Mouse (Mus musculus): ENCODE results near the gene Gm20388.

Gene Gm20388

DNA sequence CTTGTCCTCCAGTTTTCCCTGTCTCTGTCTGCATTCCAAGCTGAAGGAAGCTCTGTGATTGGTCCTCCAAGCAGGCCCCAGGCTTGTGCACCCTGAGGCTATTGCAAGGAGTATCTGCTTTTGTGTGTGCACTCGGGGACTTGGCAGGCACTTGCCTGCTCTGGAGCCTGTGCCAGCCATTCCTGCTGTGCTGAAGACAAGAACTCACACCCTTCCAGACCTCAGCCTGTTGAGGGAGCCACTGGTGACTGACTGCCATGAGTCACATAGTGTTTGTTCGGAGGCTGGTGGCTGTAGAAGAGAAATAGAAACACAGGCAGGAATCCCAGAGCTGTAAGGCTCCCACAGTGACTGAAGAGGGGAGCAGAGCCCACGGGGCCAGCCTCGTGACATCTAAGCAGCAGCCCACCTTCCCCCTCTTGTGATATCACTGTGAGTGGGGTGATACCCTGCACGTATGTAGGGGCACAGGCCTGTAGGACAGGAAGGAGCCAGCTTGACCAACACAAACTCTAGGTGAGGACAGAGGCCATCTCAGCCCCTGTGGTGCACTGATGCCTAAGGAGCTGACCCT, 50.0 kb downstream of the Gm20388 start:
- no peak for DNase-seq (ENCODE audit: low spot score)

DNA sequence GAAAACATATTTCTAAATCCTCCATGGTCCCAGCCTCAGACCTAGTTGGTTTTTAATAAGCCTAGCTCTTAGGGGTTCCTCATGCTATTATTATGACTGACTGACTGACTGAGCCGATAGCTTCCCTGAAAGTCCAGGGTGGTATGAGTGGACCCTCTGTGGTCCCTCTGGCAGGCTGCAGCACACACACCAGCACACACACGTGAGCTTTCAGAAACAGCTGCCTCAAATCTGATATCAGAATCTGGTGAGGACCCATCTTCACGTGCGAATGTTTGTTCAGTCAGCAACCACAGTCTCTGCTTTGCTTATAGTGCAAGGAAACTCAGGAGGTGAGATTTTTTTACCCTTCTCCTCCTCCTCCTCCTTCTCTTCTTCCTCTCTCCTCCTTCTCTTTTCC, 54.2 kb downstream of the Gm20388 start:
- DNase-seq (ENCODE audit: low spot score), result no peak

DNA sequence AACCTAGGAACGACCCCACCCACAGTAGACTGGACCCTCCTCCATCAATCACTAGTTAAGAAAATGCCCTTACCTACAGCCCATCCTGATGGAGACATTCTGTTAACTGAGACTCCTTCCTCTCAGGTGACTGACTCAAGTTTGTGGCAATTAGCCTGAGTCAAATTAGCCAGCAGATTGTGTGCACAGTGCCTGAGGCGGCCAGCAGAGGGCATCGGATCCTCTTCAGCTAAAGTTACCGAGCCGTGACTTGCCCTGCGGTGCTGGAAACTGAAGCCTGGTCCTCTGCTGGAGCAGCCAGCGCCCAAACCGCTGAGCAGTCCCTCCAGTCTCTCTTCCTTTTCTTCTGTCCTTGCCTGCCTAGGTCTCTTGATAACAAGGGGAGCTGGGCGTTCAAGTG, 56.8 kb downstream of the Gm20388 start:
- no peak for DNase-seq (ENCODE audit: low spot score)

DNA sequence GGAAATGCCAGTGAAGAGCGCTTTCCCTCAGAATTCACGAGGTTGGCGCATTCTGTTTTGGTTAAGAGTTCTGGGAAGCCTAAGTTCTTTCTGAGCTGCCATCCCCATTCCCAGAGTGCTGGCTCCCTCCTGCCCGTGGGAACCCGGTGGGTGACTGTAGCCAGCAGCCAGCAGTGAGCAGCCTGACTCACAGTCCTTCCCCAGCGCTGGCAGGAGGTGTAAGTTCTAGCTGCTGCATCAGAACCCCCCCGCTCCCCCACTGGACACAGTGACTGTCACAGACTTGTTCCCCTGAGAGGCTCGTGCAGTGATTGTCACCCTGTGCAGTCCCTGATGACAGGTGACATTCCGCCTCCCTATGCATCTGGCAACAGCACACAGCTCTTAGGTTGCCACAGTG, 59.5 kb downstream of the Gm20388 start:
- DNase-seq (ENCODE audit: low spot score), result no peak

DNA sequence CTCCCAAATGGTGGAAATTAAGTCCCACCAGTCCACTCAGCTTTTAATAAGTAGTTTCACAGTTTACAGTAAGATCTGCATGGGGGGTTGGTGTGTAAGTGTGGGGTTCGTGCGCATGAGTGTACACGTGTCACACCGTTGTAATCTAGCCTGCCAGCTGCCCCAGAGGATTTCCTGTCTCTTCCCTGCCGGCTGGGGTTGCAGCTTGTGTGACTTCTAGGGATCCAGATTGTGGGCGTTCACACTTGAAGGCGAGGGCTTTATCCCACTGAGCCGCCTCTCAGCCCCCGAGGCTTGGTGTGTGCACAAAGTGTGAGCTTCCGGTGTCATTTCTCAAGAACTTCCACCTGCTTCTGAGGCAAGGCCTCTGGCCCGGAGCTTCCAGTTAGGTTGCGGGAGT, 61.9 kb downstream of the Gm20388 start:
- peak; percentile 20 for DNase-seq (ENCODE audit: low spot score)

DNA sequence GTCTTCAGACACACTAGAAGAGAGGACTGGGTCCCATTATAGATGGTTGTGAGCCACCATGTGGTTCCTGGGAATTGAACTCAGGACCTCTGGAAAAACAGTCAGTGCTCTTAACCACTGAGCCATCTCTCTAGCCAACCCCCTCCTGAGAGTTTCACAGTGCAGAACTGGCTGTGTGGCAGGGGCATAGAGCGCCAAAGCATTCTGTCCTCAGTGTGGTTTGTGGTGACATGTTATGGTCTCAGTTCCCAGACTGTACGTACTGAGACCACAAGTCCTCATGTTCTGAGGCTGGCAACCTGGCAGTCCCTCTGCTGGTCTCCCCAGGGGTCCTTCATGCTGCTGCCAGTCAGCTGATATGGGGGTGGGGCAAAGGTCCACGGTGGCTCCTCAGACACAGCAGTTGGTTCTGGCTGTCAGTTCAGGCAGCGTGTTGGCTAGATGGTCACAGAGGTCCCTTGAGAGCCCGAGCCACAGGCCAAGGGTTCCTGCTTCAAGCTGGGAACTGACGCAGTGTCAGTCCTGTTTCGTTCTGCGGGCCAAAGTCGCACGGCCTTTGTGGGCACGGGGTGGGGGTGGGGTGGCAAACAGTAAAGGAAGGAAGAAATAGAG, 68.2 kb downstream of the Gm20388 start:
- no peak for DNase-seq (ENCODE audit: low spot score)

DNA sequence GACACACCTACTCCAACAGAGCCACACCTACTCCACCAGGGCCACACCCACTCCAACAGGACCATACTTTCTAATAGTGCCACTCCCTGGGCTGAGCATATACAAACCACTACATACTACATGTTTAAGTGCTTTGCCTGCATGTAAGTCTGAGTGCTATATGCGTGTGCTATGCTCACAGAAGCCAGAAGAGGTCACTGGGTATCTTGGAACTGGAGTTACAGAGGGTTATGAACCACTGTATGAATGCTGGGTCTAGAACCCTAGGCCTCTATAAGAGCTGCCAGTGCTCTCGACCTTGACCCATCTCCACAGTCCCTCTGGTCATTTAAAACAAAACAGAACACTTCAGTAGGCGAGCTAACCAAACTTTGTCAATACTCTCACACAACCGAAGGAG, 70.6 kb downstream of the Gm20388 start:
- DNase-seq (ENCODE audit: low spot score), result no peak

DNA sequence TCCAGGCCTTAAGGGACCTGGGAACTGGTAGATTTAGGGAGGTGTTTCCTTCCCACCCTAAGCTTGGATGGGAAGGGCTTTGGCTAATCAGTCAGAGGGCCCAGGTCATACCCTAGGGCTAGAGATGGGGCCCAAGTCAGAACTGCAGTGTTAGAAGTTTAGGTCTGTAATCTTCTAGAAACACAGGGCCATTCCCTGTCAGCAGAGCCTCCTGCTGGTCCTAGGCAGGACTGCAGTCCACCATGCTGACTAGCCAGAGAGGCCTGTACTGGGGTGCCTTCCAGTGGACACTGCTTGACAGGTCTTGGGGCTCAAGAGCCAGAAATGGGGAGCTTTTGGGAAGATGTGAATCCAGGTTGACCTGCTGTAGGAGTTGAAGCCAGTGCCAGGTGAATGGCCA, 73.4 kb downstream of the Gm20388 start:
- peak; percentile 5 for DNase-seq (ENCODE audit: low spot score)

DNA sequence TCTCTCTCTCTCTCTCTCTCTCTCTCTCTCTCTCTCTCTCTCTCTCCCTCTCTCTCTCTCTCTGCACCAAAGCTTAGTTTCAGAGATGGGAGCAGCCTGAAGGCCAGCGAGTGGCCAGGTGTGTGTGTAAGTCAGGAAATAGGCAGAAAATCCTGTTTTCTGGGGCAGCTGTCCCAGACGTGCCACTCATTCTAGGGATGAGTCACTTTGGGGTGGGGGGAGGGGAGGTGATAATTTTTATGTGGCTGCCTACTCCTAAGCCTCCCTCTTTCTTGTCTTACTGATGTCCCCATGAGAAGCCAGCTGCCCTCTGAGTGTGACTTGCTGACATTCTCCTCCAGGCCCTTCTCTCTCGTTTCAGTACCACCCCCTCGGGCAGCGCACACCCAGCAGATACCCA, 75.5 kb downstream of the Gm20388 start:
- DNase-seq (ENCODE audit: low spot score), result no peak

DNA sequence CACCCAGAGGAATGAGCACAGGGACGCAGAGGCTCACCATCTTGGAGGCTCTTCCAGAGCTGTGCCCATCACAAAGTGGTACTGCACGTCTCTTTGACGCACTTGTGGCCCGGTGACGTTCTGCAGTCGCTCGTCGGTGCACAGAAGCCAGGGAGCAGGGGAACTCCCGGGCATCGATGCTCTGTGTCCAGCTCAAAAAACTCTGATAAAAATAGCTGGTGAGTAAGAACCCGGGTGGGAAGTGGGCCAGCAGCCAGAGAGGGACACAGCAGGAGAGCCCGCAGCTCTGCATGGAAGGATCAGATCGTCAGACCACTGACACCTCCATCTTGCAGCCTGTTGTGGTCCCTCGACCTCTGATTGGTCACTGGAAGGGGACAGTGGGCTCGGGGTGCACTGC, 77.4 kb downstream of the Gm20388 start:
- no peak for DNase-seq (ENCODE audit: low spot score)

DNA sequence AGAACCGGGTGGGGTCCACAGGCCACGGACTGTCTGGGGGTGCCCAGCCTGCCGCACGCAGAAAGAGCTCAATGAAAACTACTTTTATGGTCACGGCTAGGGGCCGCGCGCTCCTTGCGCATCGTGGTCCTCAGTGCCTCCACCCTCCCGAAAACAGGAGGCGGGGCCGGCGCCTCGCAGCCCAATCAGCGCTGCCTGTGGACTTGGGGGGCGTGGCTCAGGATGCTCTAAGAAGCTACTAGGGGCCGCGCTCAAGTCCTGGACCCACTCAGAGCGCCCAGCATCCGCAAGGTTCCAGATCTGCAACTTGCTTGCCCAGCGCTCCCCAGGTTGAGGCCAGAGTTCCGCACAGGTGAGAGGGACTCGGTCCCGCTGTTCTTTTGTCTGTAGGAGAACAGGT, 81.6 kb downstream of the Gm20388 start, which contains the start of gene Crispld2:
TSS of gene Crispld2 (plus strand) at position 190 of the 400 bp plus-strand sequence.
- peak; percentile 4 for DNase-seq (ENCODE audit: low spot score)

DNA sequence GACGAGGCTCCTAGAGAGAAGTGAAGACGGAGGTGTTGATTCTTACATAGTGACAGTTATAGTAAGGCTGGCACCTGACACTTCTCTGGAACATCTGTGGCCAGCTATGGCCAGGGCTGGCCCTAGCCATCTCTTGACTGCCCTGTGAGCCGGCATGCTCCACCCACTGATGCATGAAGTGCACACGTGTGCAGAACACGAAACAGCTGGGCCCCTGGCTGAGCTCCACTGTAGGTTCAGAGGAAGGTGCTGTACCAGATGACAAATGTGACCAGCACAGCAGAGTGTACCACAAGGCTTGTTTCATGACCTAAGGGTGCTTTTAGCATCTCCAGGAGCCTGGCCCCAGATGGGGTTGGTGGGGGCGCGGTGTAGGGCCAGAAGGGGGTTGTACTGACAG, 83.5 kb downstream of the Gm20388 start:
- DNase-seq (ENCODE audit: low spot score), result no peak

DNA sequence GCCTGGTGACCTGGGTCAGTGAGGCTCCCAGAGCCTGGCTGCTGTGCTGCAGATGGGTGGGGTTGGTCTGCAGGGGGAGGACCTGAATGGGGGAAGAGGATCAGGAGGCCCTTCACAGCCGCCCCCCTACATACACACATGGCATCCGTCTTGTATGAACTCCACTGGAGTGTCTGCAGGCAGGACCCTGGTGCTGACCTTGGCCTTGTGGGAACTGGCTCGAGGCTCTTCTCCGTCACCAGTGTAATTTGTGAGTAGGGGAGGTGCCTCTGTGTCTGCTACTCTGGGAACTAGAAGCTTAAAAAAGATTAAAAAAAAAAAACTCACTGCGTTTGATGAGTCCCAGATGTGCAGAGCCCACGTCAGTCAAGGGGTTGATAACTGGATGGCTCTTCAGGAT, 83.9 kb downstream of the Gm20388 start:
- DNase-seq (ENCODE audit: low spot score), result no peak

DNA sequence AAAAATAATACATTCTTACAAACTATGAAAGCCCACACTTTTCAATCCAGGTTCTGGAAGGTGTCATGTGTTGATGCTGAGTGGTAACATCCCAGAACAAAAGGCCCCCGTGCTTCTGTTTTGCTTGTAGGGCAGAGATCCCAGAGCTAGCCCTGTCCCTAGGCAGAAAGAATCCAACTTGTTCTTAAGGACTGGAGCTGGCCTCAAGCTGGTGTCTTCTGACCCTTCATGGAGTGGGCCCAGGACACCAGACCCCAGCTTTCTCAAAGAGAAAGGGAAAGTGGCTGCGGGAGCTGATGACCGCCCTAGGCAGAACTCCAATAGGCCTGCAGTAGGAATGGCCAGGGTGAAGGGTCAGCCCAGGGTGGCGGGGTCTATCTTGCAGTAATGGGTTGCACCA, 86.6 kb downstream of the Gm20388 start:
- no peak for DNase-seq (ENCODE audit: low spot score)

DNA sequence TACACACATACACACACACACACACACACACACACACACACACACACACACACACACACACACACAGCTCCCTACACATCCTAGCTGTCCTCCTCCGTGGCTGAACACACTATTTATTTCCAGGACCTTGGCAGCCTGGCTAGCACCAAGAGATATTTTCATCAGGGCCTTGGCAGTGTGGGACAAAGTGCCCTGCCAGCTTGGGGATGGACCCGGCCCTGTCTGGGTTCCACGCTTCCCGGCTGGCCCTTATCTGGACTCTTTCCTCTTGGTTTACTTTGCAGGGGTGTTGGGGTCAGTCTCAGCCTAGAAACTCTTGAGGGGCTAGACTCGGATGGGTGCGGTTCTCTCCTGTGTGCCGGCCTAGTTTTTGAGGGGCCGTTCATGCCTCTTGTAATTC, 89.8 kb downstream of the Gm20388 start:
- no peak for DNase-seq (ENCODE audit: low spot score)

DNA sequence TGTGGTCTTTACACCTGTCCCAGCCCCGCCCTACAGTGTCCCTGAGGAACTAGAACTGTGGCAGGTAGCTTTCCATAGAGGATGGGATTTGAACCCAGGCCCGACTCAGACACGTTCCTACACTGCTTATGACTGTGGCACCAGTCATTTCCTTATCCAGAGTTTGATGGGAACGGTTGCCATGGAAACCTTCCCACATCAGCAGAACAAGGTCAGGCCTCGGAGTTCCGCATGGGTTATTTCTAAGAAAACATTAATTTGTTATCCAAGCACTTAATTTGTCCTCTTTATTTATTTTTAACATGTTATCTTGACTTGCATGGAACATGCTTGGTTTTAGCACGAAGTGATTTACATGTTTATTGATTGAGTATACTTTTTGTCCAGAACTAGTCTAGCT, 91.1 kb downstream of the Gm20388 start:
- DNase-seq (ENCODE audit: low spot score), result no peak

DNA sequence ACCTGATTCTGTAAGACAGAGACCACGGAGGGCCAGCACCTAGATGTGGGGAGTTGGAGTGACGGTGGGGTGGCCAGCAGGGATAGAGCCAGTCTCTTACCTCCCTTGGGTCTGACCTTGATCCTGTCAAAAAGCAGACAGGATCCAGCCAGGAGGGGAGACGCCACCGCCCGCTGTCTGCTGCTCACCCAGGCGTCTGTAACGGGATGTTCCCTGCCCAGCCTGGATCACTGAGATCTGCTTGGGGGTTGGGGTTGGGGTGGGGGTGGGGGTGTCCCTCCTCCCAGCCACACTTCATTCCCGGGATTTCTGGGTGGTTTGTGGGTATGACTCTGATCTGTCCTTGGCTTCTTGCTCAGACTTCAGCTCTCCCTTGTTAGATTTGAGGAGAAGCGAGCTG, 91.7 kb downstream of the Gm20388 start:
- DNase-seq (ENCODE audit: low spot score), result no peak

DNA sequence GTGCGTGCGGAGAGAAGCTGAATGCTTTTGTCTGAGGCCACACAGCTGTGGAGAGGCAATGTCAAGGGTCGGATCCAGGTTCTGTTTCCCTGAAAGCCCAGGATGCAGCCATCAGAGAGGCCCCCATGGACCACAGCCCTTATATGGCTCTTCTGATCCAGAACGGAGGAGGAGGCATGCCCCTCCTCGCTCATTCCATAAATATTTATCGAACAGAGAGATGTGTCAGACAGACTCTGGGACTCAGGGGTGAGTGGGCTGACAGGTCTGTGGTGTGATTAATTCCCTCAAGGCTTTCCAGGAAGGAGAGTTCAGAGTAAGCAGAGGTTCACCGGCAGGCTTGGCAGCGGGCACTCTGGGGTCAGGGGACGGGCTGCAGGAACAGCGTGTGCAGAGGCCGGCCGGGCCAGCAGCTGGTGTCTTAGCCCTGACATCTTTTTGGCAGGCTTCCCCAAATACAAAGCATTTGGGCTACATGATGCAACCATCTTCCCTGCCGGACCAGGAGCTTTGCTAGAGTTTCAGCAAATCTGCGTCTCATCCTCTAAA, 93.6 kb downstream of the Gm20388 start:
- DNase-seq (ENCODE audit: low spot score), result no peak

DNA sequence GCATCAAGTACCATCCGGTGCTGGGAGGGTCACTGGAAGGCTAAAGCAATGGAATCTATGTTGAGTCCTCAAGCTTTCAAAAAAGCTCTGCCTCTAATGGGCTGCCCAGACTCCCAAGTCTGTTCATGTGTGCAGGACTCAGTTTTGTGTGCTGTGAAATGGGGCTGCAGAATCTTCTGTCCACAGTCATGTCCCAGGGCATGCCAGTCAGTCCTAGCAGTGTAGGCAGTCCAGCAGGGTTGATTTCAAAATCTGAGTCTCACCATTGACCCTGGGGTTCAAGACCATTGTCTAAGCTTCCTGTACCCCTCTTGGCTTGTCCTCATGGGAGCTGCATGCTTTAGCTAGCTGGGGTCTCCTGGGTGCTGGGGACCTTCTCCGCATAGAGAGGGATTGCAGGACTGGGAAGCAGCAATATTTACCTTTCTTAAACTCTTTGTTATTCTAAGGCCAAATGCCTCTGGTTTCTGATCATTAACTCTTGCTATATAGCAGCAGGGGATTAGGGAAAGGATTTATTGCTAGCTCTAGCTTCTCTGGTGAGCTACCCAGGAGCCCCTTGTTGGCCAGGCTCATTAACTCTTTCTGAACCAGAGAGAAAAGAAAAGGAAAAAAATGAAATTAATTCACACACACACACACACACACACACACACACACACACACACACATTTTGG, 94.2 kb downstream of the Gm20388 start:
- no peak for DNase-seq (ENCODE audit: low spot score)

DNA sequence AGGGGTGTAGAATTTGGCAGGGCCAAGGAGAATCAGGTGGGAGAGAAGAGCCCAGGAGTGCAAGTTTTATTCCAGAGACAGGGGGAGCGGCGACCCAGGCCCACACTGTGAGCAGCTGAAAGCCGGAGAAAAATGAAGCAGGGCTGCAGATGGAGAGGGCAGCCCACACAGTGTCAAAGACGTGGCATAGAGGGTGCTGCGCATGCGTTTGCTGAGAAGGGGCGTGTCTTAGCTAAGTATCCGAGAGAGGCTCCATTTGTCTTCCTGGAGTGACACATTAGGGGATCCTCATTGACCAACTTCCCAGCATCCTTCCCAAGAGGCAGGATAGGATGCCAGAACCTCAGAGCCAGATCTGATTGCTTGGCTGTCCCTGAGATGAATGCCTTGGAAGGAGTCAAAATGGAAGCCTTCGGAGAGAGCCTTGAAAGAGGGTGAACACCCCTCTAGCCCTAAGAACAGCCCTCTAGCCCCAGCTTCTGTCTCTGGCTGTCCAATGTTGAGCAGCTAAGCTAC, 96.1 kb downstream of the Gm20388 start:
- DNase-seq (ENCODE audit: low spot score), result no peak

DNA sequence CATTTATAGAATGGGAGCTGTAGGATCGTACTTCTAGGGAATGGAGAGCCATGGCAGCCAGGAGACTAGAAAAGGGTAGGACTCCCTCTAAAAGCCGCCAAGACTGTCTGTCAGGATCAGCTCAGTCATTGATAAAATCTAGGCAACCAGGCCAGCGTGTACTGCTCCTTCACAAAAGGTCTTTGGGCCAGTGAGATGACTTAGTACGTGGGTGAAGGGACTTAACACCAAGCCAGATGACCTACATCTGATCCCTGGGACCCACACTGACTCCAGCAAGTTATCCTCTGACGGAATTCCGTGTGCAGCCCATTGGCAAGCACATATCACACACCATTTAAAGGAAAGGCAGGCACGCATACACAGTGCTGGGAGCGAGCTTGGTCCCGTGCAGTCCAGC, 96.5 kb downstream of the Gm20388 start:
- DNase-seq (ENCODE audit: low spot score), result no peak

DNA sequence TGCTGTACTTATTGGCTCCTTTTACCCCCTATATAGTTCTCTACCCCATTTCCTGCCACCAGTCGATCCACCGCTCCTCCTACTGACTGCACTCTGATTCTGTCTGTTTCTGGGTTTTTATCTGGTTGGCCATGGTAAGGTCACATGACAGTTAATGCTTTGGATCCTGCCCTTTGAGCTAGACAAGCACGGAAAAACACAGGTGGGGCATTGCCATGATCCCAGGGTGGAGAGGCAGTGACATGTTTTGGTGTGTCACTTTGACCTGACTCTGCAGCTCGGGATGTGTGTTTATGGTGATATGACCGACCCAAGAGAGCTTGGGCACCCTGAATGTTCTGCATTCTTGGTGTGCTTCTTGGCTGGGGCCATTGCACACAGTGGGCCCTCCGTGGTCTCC, 98.6 kb downstream of the Gm20388 start:
- DNase-seq (ENCODE audit: low spot score), result no peak

DNA sequence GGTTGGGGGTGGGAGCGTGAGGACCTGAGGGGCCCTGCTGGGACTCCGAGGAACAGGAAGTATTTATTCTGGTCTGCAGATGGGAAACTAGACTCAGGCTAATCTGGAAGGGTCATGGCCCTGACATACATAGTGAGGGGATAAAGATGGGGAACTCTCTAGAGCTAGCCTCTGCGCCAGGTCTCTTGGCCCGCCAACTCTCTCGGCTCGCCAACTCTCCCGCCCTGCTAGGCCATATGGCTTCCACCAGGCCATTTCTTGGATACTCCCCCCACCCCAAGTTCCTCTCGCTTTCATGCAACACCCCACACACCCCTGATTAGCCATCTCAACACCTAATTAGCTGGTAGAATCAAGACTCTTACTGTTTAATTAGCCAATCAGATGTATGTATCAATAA, 101.8 kb downstream of the Gm20388 start:
- DNase-seq (ENCODE audit: low spot score), result no peak

Data from T-cell, adult 2 months (primary cell).